Mouse (Mus musculus) erythroblast, adult 5-6 weeks (primary cell): ENCODE data around the gene Sh3rf1. TPM values are rescaled to one million over a fixed set of nuclear protein-coding genes. Genes with fewer than 3 reads are reported as not detected.

Experiments used
- ATAC-seq: replicated peaks from 2 replicates; pipeline ENCODE4 v1.8.0; 2016; ENCODE audit warnings: moderate number of reproducible peaks, mild to moderate bottlenecking, moderate TSS enrichment, inconsistent platforms; ENCODE audit not compliant: poor library complexity, low FRiP score, severe bottlenecking
- total RNA-seq, 2 experiments: library from RNA; stranded (forward) in 1 of 2; stranded (reverse) in 1 of 2; fragments of 150-400 nt in 1 of 2; fragments of 200-764, 138-1000 nt in 1 of 2; gene quantifications; 2 replicates each; pipeline versions ENCODE4 v1.2.3 to v1.2.4; 2015 to 2017; ENCODE audit warnings: low replicate concordance in 2 of 2

Sh3rf1 gene
- total RNA-seq, 2 experiments from 2014 or later, result 0.19 to 0.43 TPM

DNA sequence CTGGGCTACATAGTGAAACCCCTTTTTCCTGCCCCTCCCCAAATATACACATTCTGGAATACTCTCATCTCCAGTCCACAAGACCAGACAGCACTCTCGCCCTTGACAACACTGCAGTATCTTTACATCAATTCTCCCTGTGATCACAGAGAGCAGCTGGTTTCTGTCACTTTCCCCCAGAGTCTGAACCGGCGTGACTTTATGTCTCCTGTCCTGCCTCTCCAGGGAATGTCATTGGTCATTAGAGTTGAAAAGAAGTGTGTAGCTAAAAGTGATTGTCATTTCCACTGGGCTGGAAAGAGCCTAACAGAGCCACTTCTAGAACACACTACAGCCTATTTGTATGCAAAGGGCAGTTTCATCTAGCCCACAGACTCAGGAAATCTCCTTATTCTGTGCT lies 220.7 kb downstream of the Sh3rf1 start:
- ATAC-seq, result no peak

Other genes with a start within 250 kb of the Sh3rf1 start
- gene Clcn3, start 240.6 kb upstream of the Sh3rf1 start, total RNA-seq (2015; ENCODE audit: low replicate concordance), result 710 and 760 TPM in 2 replicates
- gene Clcn3, start 240.6 kb upstream of the Sh3rf1 start, total RNA-seq (2017; ENCODE audit: low replicate concordance), result 1,348 and 1,485 TPM in 2 replicates
- 8.1 and 11.5 TPM in 2 replicates for gene Nek1, start 230.7 kb upstream of the Sh3rf1 start, total RNA-seq (2015; ENCODE audit: low replicate concordance)
- gene Nek1, start 230.7 kb upstream of the Sh3rf1 start, total RNA-seq (2017; ENCODE audit: low replicate concordance), result 17.7 and 18.5 TPM in 2 replicates